Mouse (Mus musculus): ENCODE results near the gene Gm14391. TPM values are rescaled to one million over a fixed set of nuclear protein-coding genes. Genes with fewer than 3 reads are reported as not detected.
"Not testable (repeated sequence)": the region's sequence is repeated elsewhere in the genome, so short reads cannot be mapped to it uniquely, and the experiment has no call there.

Gm14391 gene
- polyA plus RNA-seq (2014; fragmentation: Nextera tagmentation; extraction: Ambion mirVana), result 9.4 and 15.0 TPM in 2 replicates

GRCm38 (mm10) chr2:175206732-175207131 is at the start of gene Gm14391:
Gm14391 (minus strand) TSS chr2:175206917.
- not testable (repeated sequence) for H3K9ac ChIP-seq (ENCODE audit: low read length); H3K27ac ChIP-seq (ENCODE audit: low read depth); DNase-seq (ENCODE audit: low spot score); H3K4me2 ChIP-seq (ENCODE audit: low read length); H3K9me3 ChIP-seq (ENCODE audit: control insufficient read depth, low read length); H3K27me3 ChIP-seq (replicated peaks; ENCODE audit: control insufficient read depth, insufficient read depth, low read length); H3K4me3 ChIP-seq (ENCODE audit: low read depth, low read length); H3K4me1 ChIP-seq (replicated peaks; ENCODE audit: control insufficient read depth, insufficient read depth, low read length); ATAC-seq (replicated peaks; ENCODE audit: low FRiP score, low TSS enrichment, low read depth); H3K36me3 ChIP-seq (ENCODE audit: control insufficient read depth, insufficient read depth, low read length)
- no CpG with 5 or more reads among the region's 7 CpGs for WGBS

GRCm38 (mm10) chr2:175179008-175179407 is 27.7 kb downstream of the Gm14391 start:
- not testable (repeated sequence) for DNase-seq (ENCODE audit: low spot score); H3K4me1 ChIP-seq (replicated peaks; ENCODE audit: control insufficient read depth, insufficient read depth, low read length)
- WGBS, result 37% methylated on average over 1 of the region's 1 CpGs

GRCm38 (mm10) chr2:175176312-175176711 is 30.4 kb downstream of the Gm14391 start:
- Histone ChIP-seq H3K9me3 (ENCODE audit: control insufficient read depth, low read length) (no peaks in the 10 kb centered on the region), H3K9ac (ENCODE audit: low read length) (no peak overlapping the region), H3K27me3 (replicated peaks; ENCODE audit: control insufficient read depth, insufficient read depth, low read length) (no peaks in the 10 kb centered on the region), H3K4me1 (replicated peaks; ENCODE audit: control insufficient read depth, insufficient read depth, low read length) (no peaks in the 10 kb centered on the region), H3K27ac (ENCODE audit: low read depth) (no peak overlapping the region), H3K36me3 (ENCODE audit: control insufficient read depth, insufficient read depth, low read length) (no peaks in the 10 kb centered on the region), H3K4me3 (ENCODE audit: low read depth, low read length) (no peak overlapping the region), H3K4me2 (ENCODE audit: low read length) (no peak overlapping the region)
- 80% methylated on average over 6 of the region's 6 CpGs for WGBS
- ATAC-seq (replicated peaks; ENCODE audit: low FRiP score, low TSS enrichment, low read depth) (no peak), DNase-seq (ENCODE audit: low spot score) (no peak)

More at GRCm38 (mm10) chr2:175179008-175179407, 27.7 kb downstream of the Gm14391 start:
- not testable (repeated sequence) for H3K9ac ChIP-seq (ENCODE audit: low read length); H3K27me3 ChIP-seq (replicated peaks; ENCODE audit: control insufficient read depth, insufficient read depth, low read length); H3K27ac ChIP-seq (ENCODE audit: low read depth); H3K4me2 ChIP-seq (ENCODE audit: low read length); H3K4me3 ChIP-seq (ENCODE audit: low read depth, low read length); H3K36me3 ChIP-seq (ENCODE audit: control insufficient read depth, insufficient read depth, low read length); ATAC-seq (replicated peaks; ENCODE audit: low FRiP score, low TSS enrichment, low read depth); H3K9me3 ChIP-seq (ENCODE audit: control insufficient read depth, low read length)

- H3K27me3 ChIP-seq (replicated peaks; ENCODE audit: control insufficient read depth, insufficient read depth, low read length); DNase-seq (ENCODE audit: low spot score); H3K4me3 ChIP-seq (ENCODE audit: low read depth, low read length); H3K4me2 ChIP-seq (ENCODE audit: low read length); ATAC-seq (replicated peaks; ENCODE audit: low FRiP score, low TSS enrichment, low read depth); H3K9ac ChIP-seq (ENCODE audit: low read length); H3K4me1 ChIP-seq (replicated peaks; ENCODE audit: control insufficient read depth, insufficient read depth, low read length); H3K27ac ChIP-seq (ENCODE audit: low read depth); H3K9me3 ChIP-seq (ENCODE audit: control insufficient read depth, low read length); H3K36me3 ChIP-seq (ENCODE audit: control insufficient read depth, insufficient read depth, low read length): not testable (repeated sequence)
- 81% methylated on average over 12 of the region's 12 CpGs for WGBS
Measured at GRCm38 (mm10) chr2:175175401-175176180, 31.1 kb downstream of the Gm14391 start, which contains the start of gene Gm14443. Gm14443 (minus strand) TSS chr2:175175871.

GRCm38 (mm10) chr2:175174058-175174457 is 32.7 kb downstream of the Gm14391 start:
- not testable (repeated sequence) for H3K4me1 ChIP-seq (replicated peaks; ENCODE audit: control insufficient read depth, insufficient read depth, low read length); DNase-seq (ENCODE audit: low spot score); H3K27me3 ChIP-seq (replicated peaks; ENCODE audit: control insufficient read depth, insufficient read depth, low read length); H3K4me3 ChIP-seq (ENCODE audit: low read depth, low read length); H3K27ac ChIP-seq (ENCODE audit: low read depth); H3K9ac ChIP-seq (ENCODE audit: low read length); H3K36me3 ChIP-seq (ENCODE audit: control insufficient read depth, insufficient read depth, low read length); H3K4me2 ChIP-seq (ENCODE audit: low read length); H3K9me3 ChIP-seq (ENCODE audit: control insufficient read depth, low read length); ATAC-seq (replicated peaks; ENCODE audit: low FRiP score, low TSS enrichment, low read depth)
- 93% methylated on average over 2 of the region's 2 CpGs for WGBS

GRCm38 (mm10) chr2:175172906-175173595 is 33.7 kb downstream of the Gm14391 start:
- not testable (repeated sequence) for ATAC-seq (replicated peaks; ENCODE audit: low FRiP score, low TSS enrichment, low read depth); H3K9me3 ChIP-seq (ENCODE audit: control insufficient read depth, low read length); H3K27ac ChIP-seq (ENCODE audit: low read depth); H3K4me2 ChIP-seq (ENCODE audit: low read length); H3K4me1 ChIP-seq (replicated peaks; ENCODE audit: control insufficient read depth, insufficient read depth, low read length); H3K9ac ChIP-seq (ENCODE audit: low read length); H3K27me3 ChIP-seq (replicated peaks; ENCODE audit: control insufficient read depth, insufficient read depth, low read length); DNase-seq (ENCODE audit: low spot score); H3K4me3 ChIP-seq (ENCODE audit: low read depth, low read length); H3K36me3 ChIP-seq (ENCODE audit: control insufficient read depth, insufficient read depth, low read length)
- WGBS, result 85% methylated on average over 3 of the region's 3 CpGs

- Histone ChIP-seq H3K27me3 (replicated peaks; ENCODE audit: control insufficient read depth, insufficient read depth, low read length) (no peaks in the 10 kb centered on the region), H3K9ac (ENCODE audit: low read length) (no peak overlapping the region), H3K36me3 (ENCODE audit: control insufficient read depth, insufficient read depth, low read length) (no peaks in the 10 kb centered on the region), H3K4me1 (replicated peaks; ENCODE audit: control insufficient read depth, insufficient read depth, low read length) (no peaks in the 10 kb centered on the region), H3K4me3 (ENCODE audit: low read depth, low read length) (no peak overlapping the region), H3K4me2 (ENCODE audit: low read length) (no peak overlapping the region), H3K9me3 (ENCODE audit: control insufficient read depth, low read length) (no peaks in the 10 kb centered on the region), H3K27ac (ENCODE audit: low read depth) (no peak overlapping the region)
- ATAC-seq (replicated peaks; ENCODE audit: low FRiP score, low TSS enrichment, low read depth) (no peak), DNase-seq (ENCODE audit: low spot score) (no peak)
- WGBS, result 86% methylated on average over 3 of the region's 3 CpGs
Measured at GRCm38 (mm10) chr2:175172123-175172522, 34.6 kb downstream of the Gm14391 start.

- 92% methylated on average over 2 of the region's 2 CpGs for WGBS
- not testable (repeated sequence) for DNase-seq (ENCODE audit: low spot score); H3K4me2 ChIP-seq (ENCODE audit: low read length)
Measured at GRCm38 (mm10) chr2:175166870-175167269, 39.8 kb downstream of the Gm14391 start.

More at GRCm38 (mm10) chr2:175166870-175167269, 39.8 kb downstream of the Gm14391 start:
- not testable (repeated sequence) for H3K36me3 ChIP-seq (ENCODE audit: control insufficient read depth, insufficient read depth, low read length); H3K27ac ChIP-seq (ENCODE audit: low read depth); H3K27me3 ChIP-seq (replicated peaks; ENCODE audit: control insufficient read depth, insufficient read depth, low read length); H3K4me3 ChIP-seq (ENCODE audit: low read depth, low read length); H3K9me3 ChIP-seq (ENCODE audit: control insufficient read depth, low read length); H3K9ac ChIP-seq (ENCODE audit: low read length); ATAC-seq (replicated peaks; ENCODE audit: low FRiP score, low TSS enrichment, low read depth); H3K4me1 ChIP-seq (replicated peaks; ENCODE audit: control insufficient read depth, insufficient read depth, low read length)

Measured in intestine, embryonic 14.5 days (tissue).